Mouse (Mus musculus) brain, embryonic 14.5 days (tissue): ENCODE results near the gene Gm17018.

ENCODE experiments used
- CTCF ChIP-seq: fragments of 200-500 bp; IDR thresholded peaks from 2 replicates; pipeline ENCODE4 v1.5.1; 2012; ENCODE audit warnings: inconsistent platforms, mild to moderate bottlenecking, moderate library complexity, borderline replicate concordance; ENCODE audit not compliant: insufficient read depth, insufficient read length; ENCODE audit errors: extremely low read depth
- POLR2A ChIP-seq: fragments of 200-500 bp; IDR thresholded peaks from 2 replicates; pipeline ENCODE4 v1.6.1; 2012; ENCODE audit warnings: mild to moderate bottlenecking, inconsistent platforms, borderline replicate concordance; ENCODE audit not compliant: poor library complexity, insufficient read depth, insufficient read length, severe bottlenecking; ENCODE audit errors: extremely low read depth

DNA sequence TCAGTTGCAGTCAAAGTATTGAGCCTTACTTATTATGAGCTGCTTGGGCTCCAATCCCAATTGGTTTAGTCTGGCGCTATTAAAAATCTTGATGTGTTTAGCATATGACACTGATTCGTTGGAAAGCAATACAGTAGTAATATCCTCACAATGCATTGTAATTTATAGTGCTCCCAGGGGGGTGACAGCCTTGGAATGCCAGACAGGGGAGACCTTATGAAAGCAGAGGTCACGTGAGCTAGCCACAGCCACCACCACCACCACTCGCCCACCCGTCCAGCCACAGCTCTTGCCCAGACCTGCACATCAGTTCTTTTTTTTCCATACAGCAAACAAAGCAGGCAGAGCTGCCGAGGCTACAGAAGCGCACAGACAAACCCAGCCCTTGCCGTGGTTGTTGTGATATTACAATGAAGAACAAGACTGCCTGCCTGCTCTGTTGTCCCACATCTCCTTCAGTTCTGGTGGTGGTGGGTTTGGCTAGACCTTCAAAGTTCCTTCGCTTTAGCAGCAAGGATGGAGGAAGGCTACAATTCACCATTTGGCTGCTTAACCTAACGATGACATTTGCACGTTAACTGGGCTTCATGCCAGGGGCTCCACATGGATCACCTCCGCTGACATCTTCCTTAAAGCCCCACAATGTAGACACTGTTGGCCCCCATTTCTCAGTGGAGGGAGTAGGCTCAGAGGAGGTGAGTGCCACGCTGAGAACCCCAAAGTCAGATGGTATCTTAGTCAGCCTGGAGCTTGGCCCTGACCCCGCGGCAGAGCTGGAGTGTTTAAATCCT, 5.7 kb downstream of the Gm17018 start:
- TF ChIP-seq POLR2A = no peak
- TF ChIP-seq CTCF = no peak
